Mouse (Mus musculus): ENCODE data around the gene Tldc2.

The Tldc2 gene

DNA sequence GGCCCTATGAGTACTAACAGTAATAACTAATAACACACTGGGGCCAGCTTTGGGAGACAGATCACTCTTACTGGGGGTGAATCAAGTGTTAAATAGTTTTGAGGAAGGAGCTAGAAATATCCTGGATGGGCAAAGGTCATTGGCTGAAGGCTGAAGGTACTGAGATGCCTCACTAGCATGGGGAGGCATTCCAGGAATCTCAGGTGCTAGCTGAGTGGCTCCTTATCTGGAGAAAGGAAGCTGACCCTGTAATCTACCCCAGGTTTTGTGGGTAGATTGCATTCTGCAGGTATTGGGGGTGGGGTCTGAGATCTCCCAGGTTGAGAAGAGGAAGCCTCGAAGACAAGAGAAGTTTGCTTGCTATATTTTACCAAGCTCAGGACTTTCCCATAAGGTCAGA is 58.3 kb downstream of the Tldc2 start:
- DNase-seq (ENCODE audit: extremely low spot score, low read depth, low spot score) = no peak
